Mouse (Mus musculus): ENCODE measurements around the gene Ubr3. TPM values are rescaled to one million over a fixed set of nuclear protein-coding genes. Genes with fewer than 3 reads are reported as not detected.

Ubr3 gene
- 100 to 1,000 TPM; 113 to 117 TPM for total RNA-seq (2021)

DNA sequence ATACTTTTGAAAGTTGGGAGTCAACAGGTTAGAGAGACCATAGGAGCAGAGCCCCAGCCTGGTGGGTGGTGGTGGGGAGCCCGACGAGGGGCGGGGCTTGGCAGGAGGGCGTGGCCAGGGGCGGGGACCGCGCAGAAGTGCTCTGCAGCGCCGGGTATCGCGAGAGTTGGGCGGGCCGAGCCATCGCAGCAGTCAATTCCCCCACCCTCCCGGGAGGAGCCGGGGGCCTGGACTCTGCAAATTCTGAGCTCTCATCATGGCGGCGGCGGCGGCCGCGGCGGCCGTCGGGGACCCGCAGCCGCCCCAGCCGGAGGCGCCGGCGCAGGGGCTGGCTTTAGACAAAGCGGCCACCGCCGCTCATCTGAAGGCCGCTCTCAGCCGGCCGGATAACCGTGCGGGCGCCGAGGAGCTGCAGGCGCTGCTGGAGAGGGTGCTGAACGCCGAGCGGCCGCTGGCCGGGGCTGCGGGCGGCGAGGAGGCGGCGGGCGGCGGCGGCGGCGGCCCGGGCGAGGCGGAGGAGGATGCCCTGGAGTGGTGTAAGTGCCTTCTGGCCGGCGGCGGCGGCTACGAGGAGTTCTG lies at the start of gene Ubr3:
TSS of gene Ubr3 (plus strand) at position 208 of the 579 bp plus-strand sequence.
- peak; percentile 99 for DNase-seq
- intact Hi-C loops (cut with DNase I): no loop called here

DNA sequence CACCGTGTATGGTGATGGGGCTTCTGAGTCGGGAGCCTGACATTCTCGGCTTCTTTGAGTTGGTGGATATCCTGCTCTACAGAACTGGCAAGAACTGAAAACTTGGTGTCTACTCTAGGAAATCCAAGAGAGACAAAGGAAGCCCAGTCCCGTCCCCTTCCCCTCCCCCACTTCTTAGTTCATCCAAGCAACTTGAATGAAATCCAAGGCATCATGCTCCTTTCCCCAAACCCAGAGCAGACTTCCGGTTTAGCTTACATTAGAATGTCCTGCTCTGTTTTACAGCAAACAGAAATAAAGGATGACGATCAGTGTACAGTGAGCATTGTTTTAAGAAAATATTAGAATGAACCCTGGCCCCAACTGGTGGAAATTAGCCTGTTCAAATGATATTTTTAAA lies 47.8 kb upstream of the Ubr3 start:
- intact Hi-C loops (cut with DNase I): no loop called here

DNA sequence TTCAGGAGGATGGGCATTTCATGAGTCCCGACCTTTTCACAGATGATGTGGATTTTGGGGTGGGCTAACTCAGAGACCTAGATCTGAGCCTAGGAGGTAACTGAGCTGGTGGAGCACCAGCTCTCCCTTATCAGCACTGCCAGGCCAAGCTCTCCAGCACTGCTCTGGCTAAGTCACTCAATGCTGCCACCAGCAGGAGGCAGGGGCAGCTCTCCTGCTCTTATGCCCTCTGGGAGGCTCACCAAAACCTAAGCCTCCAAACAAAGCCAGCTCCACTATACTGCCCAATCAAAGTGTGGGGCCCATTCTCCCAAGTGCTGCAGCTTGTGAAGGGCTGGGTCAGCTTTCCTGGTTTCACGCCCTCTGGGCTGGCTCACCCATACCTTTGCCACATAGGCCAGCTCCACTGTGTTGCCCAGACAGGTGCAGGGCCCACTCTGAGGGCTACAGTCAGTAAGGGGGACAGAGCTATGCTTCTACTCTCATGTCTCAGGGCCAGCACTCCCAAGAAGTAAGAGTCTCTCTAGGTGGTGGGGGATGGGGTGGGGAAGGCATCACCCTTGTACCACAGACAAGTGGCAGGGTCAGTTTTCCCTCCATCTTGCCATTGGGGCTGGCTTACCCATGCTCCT lies 45.5 kb upstream of the Ubr3 start:
- no peak for DNase-seq
- intact Hi-C loops (cut with DNase I): no loop called here

More for the DNA sequence above, 47.8 kb upstream of the Ubr3 start:
- DNase-seq: no peak

DNA sequence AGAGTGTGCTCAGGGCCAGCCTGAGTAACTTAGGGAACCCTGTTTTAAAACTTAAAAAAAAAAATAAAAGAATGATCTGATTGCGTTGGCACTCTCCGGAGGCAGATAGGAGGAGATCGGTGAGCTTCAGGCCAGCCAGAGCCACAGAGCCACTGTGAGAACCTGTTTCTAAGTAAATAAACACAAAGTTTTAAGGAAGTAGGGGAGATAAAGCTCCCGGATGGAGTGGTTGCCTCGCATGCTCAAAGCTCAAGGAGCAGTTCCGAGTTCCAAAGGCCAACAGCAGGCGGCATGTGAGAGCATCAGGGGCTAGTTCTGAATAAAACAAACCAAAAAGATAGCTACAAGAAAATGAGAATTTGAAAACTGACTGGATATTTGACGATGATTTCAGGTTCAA lies 40.7 kb upstream of the Ubr3 start:
- no peak for DNase-seq
- intact Hi-C loops (cut with DNase I): no loop called here

DNA sequence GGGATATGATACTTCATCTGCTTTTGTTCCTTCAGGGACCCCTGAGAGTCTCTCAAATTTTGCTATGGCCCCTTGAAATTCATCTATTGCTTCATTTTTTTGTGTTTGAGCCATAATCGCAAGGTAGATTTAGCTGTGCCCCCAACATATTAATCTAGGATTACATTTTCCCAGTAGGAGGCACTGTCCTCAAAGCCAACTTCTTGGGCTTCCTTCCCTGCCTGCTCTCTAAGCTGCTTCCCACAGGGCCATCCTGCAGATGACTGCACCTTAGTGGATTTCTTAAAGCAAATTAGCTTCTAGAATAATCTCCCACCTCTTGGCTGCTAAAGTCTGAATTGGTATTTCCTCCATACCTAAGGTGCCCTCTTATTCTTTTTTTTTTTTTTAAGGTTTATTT lies 39.2 kb upstream of the Ubr3 start:
- intact Hi-C loops (cut with DNase I): no loop called here
- no peak for DNase-seq

DNA sequence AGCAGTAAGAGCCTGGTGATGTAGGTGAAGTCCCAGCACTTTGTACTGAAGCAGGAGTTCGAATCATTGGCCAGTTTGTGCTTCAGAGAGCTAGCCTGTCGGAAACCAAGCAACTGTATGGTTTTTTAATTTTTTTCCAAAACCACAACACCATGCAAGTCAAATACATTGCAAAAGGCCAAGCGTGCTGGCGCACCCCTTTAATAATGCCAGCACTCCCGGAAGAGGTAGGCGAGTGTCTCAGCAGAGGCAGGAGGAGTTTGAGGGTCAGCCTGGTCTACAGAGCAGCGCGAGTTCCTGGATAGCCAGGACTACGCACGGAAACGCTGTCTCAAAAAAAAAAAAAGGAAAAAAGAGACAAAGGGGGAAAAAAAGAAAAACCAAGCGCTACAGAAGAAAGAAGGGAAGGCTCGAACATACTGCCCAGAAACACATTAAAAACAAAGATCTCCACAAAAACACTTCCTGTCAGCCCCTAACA lies 36.0 kb upstream of the Ubr3 start:
- intact Hi-C loops (cut with DNase I): no loop called here
- no peak for DNase-seq

DNA sequence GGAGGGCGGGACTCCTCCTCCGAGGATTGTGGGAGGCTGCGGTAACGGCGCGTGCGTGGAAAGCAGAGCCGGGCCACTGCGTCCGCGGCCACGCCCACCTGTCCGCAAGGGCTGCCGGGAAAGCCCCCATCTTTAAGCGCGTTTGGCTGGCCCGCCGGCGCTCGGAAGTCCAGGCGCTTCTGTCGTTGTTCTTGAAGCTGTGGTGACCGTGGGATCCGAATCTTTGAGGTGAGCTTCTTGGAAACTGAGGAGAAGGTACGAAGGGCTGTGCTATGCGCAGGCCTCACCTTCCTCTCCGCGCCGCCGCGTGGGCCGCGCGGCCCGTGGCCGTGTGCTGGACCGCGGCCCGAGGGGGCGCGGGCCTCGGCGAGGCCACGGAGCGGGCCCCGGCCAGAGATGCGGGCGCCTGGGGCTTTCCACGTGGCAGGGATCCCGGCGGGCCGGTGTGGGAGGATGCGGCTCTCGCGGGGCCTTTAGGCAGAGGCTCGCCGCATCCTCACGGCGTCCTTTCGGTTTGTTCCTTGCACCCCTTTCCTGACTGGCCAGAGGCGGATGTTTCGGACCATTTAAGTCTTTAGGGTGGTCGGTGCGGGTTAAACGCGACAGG lies 35.5 kb upstream of the Ubr3 start, which contains the start of gene Ssb:
TSS of gene Ssb (plus strand) at position 78 of the 607 bp plus-strand sequence.
- intact Hi-C loops (cut with DNase I): no loop called here
- peak; percentile 96 for DNase-seq

DNA sequence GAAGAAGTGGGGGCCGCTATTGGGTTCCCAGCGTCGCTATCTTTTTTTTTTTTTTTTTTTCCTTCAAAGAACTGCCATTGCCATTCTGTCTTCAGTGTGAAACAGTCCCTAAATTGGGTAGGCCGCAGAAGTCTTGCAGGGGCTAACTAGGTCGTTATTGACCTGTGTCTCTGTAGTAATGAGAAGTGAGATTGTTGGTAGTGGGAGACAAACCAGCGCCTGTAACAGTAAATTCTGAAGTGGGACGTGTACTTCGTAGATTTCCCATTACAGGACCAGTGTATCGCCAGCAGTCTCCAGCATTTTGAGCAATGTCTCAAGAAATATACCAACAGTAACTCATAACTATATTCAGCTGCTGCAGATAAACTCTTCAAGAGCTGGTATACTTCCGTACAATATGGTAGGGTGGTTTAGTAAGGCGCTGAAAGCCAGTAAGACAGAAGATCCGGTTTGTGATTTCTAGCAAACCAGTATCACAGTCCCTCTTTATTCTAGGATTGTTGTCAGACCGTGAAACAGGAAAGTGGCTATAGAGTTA lies 34.9 kb upstream of the Ubr3 start:
- intact Hi-C loops (cut with DNase I): no loop called here
- DNase-seq: no peak

DNA sequence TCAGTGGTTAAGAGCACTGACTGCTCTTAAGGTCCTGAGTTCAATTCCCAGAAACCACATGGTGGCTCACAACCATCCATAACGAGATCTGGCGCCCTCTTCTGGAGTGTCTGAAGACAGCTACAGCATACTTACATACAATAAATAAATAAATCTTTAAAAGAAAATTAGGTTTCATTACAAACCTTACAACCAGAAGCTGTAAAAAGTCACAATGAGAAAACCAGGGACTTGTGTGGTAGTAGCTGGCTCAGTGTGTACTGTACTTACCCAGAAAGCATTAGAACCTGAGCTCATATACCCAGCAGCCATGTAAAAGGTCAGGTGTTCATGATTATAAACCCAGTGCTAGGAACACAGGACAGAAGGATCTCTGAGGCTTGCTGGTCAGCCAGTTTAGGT lies 13.1 kb upstream of the Ubr3 start:
- no peak for DNase-seq
- intact Hi-C loops (cut with DNase I): no loop called here

DNA sequence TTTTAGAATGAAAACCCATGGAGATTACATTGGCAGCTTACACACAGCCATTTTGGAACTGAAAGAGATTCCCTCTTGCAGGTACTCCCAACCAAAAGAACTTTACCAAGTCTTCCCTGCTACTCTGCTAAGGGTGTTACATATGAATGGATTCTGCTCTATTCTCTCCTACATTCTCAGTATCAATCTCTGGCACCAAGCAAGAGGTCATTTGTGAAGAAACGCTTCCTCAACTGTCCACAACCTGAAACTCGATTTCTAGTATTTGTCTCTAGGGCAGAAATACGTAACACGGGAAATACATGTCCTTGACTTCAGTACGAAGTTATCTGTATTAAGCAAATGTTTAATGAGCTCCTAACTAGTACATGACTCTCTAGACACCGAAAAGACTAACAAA lies 12.5 kb upstream of the Ubr3 start:
- no peak for DNase-seq
- intact Hi-C loops (cut with DNase I): no loop called here

DNA sequence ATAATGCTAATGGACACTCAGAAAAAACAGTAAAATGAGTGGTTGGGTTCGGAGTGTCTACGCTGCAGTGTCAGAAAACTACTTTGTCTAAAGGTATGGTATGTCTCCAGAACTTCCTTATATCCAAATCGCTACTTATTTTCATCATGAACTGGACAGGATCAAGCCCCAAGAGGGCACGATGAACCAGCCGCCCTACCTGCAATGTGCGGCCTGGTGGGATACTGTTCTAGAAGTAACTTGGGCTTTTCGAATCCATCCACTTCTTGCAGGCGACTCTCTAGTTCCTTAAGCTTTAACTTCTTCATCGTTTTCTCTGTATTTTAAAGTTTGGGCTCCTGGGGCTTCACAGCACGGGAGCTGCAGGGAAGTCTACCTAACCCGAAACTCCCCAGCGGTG lies 12.0 kb upstream of the Ubr3 start:
- intact Hi-C loops (cut with DNase I): no loop called here
- no peak for DNase-seq

DNA sequence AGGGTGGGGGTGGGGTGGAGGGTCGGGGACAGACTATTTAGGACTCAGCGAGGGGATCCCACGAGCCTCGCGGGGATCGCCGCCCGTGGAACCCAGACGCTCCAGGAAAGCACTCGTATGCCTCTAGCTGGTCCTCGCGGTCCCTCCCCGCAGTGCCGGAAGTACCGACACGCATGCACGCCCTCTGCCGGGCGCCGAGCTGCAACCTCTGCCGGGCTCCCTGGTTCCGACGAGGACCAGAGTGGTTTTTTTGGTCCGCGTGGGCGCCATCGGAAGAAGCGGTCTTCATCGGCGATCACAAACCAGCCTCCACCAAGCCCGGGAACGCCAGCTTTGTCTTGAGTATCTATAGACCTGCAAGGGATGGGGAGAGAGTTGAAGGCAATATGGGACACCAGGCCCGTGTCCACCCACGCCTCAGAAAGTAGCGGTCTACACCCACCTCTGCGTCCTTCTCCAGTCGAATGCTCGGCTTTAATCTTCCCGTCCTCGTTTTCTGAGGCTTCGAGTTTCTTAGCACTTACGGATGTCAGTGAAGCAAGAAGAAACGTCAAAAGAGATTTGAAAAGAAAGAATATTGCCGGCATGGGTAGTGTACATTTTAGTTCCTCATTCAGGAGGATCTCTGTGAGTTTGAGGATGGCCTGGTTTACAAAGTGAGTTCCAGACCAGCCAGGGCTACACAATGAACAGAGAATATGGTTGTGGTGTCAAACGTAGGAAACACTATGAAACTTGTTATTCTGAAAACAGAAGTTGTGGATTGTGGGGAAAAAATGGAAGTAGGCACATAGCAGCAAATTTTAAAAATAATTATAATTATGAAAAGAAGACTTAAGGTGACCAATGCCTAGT lies 11.4 kb upstream of the Ubr3 start, which contains the start of gene Mettl5:
TSS of gene Mettl5 (minus strand) at position 165 of the 855 bp plus-strand sequence.
- intact Hi-C loops (cut with DNase I): no loop called here
- DNase-seq: peak; percentile 91

DNA sequence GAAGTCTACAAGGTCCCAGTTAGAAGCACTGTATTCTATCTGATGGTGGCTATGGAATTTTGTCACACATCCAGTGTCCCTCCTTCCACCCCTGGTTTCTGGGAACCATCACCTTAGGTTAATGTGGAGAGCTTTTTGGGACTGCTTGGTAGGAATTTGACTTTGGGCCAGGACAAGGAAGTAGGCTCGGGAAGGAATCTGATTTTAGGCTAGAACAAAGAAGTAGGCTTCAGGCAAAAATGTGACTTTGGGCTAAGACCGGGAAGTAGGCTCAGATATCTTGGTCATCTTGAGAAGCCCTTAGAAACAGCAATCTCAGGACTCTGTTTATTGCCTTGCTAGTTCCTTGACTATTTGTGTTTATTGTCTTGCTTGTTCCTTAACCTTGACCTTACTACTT lies 8.1 kb upstream of the Ubr3 start:
- intact Hi-C loops (cut with DNase I): no loop called here
- no peak for DNase-seq

DNA sequence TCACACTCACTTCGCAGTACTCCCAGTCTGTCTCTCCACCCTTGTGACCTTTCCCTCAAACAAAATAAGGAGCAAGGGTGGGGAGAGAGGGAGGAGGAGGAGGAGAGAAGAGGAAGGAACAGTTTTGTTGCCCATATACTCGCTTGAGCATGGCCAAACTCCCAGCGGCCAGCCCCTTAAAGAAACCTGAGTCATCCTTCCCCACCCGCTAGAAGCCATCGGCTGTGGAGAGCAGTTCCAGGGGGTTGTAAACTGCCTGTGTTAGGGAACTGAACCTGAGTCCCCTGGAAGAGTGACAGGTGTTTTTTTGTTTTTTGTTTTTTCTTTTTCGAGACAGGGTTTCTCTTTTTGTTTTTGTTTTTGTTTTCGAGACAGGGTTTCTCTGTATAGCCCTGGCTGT lies 6.2 kb upstream of the Ubr3 start:
- intact Hi-C loops (cut with DNase I): no loop called here
- no peak for DNase-seq

DNA sequence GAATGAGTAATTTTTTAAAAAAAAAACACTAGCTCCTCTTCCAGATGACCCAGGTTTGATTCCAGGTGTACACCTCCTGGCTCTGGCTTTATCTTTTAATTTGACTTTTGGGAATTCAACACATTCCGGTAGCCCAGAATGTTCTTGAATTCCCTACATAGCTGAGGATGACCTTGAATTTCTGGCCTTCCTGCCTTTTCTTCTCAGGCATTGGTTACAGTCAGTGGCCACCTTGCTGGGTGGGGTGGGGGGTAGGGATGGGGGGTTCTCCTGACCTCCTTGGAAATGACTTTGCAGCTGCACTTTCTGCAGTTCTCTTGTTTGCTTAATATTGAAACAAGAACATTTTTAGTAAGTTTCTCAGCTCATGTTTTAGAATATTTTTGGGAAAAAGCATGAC lies 3.9 kb upstream of the Ubr3 start:
- no peak for DNase-seq
- intact Hi-C loops (cut with DNase I): no loop called here

DNA sequence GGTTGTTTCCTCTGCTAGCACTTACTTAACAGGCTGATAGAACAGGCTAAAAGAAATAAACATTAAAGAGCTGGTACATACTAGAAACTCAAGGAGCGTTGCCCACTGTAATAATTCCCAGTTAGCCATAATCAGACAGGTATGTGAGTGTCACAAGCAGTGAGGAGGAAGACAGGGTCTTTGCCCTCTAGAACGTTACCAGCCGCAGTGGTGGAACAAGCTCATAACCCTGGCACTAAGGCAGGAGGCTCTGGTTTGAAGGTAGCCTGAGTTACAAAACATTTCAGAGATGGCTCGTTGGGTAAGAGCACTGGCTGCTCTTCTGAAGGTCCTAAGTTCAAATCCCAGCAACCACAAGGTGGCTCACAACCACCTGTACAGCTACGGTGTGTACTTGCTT lies 3.2 kb upstream of the Ubr3 start:
- no peak for DNase-seq

DNA sequence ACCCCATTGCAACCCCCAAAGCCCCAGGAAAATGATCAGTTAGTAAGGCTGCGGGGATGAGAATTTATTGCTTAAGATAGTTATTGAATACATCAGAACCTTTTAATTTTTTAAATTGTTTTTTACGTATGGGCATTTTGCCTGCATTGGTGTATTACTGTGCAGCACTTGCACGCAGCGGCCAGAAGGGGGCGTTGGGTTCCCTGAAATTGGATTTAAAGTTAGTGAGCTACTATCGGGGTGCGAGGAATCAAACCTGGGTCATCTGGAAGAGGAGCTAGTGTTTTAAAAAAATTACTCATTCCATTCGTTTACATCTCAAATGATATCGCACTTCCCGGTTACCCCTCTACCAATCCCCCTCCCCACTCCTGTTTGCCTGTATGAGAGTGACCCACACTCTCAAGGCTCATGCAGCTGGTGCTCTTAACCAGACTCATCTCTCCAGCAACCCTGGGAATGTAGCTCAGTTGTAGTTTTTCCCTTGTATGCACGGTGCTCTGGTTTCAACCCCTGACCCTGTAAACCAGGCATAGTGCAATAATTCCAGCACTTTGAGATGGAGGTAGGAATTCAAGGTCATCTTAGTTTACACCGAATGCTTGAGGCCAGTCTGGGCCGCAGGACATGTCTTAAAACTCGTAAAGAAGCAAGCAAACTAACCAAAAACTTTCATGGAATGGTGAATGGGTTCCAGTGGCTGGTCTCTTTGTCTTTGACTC lies 1.4 kb upstream of the Ubr3 start:
- no peak for DNase-seq
- intact Hi-C loops (cut with DNase I): no loop called here

More for the DNA sequence above, 3.2 kb upstream of the Ubr3 start:
- intact Hi-C loops (cut with DNase I): no loop called here

DNA sequence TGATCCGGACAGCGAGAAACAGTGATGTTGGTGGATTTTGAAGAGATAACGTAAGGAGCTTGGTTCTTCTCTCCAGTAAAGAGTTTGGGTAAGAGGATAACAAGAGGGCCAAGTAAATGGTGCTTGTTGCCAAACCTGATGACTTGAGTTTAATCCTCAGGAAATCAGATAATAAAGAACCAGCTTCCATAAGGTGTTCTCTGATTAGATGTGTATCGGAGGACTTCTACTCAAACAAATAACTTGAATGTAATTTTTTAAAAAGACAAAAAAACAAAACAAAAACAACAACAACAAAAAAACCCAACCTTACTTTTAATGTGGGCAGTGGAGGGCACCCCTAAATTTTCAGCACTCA lies 843 bp upstream of the Ubr3 start:
- intact Hi-C loops (cut with DNase I): no loop called here
- DNase-seq: no peak

DNA sequence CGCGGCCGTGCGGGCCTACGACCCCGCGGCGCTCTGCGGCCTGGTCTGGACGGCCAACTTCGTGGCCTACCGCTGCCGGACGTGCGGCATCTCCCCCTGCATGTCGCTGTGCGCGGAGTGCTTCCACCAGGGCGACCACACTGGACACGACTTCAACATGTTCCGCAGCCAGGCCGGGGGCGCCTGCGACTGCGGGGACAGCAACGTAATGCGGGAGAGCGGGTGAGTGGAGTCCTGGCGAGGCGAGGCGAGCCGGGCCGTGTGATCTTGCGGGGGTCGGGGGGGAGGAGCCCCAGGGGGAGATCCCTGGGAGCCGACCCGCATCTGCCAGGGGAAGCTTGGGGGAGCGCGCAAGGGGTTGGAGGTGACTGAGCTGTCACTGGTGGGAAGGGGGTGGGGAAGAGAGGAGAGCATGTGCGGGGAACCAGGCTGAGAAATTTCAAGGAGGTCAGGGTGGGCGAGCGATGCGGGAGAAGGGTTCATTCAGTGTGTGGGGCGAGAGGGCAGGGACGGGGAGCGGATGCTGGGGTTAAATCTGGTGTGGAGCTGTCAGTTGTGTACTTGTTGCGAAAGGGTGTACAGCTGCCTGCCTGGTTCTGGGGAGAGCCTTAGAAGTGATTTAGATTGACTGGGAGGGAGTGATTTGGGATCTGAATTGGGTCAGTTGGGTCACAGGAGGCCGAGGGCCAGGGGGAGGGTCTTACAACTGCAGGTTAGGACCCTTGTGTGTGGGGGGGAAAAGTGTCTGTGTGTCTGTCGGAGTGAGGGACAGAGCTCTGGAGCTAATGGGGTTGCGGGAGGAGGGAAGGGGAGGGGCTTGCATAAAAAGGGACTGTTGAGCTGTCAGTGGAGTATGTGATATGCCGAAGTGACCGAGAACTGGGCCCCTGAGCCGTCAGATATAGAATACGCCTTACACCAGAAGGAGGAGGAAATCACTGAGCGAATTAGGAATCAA lies 851 bp downstream of the Ubr3 start:
- peak; percentile 46 for DNase-seq
- intact Hi-C loops (cut with DNase I): no loop called here
